Mouse (Mus musculus) cerebellum, postnatal 10 days (tissue): ENCODE results near the gene Hist1h3d.
"Not testable (repeated sequence)": the region's sequence is repeated elsewhere in the genome, so short reads cannot be mapped to it uniquely, and the experiment has no call there.

Source experiments
- DNase-seq, 2 experiments: peaks; one replicate each; pipeline ENCODE4 v3.0.0; 2021; ENCODE audit warnings: mixed read lengths in 2 of 2

Hist1h3d gene

GRCm38 (mm10) chr13:23575271-23575851, at the start of gene Hist1h3d:
Gene Hist1h3d (plus strand): TSS chr13:23575763.
- peak; percentile 61 to 71 for DNase-seq

- no peak for DNase-seq
Measured at GRCm38 (mm10) chr13:23525901-23526300, 49.7 kb upstream of the Hist1h3d start.

- peak; percentile 96 to 98 for DNase-seq
Measured at GRCm38 (mm10) chr13:23526312-23526711, 49.3 kb upstream of the Hist1h3d start.

- no peak for DNase-seq
Measured at GRCm38 (mm10) chr13:23529005-23529404, 46.6 kb upstream of the Hist1h3d start.

GRCm38 (mm10) chr13:23529480-23530165, 45.9 kb upstream of the Hist1h3d start:
- no peak for DNase-seq

GRCm38 (mm10) chr13:23530181-23530900, 45.2 kb upstream of the Hist1h3d start:
- peak; percentile 65 to 81 for DNase-seq

GRCm38 (mm10) chr13:23530901-23531875, 44.4 kb upstream of the Hist1h3d start, which contains the start of gene Hist1h4h:
Gene Hist1h4h (plus strand): TSS chr13:23531050.
- DNase-seq = peak; percentile 99 to 100

- DNase-seq = no peak
Measured at GRCm38 (mm10) chr13:23532262-23533075, 43.1 kb upstream of the Hist1h3d start.

- DNase-seq = peak; percentile 84 to 85
Measured at GRCm38 (mm10) chr13:23533560-23534367, 41.8 kb upstream of the Hist1h3d start, which contains the start of gene Hist1h2af. Gene Hist1h2af (plus strand): TSS chr13:23533906.

GRCm38 (mm10) chr13:23534368-23535131, 41.0 kb upstream of the Hist1h3d start:
- no peak for DNase-seq

- peak; percentile 93 to 94 for DNase-seq
Measured at GRCm38 (mm10) chr13:23535137-23536075, 40.2 kb upstream of the Hist1h3d start, which contains the start of gene Hist1h3g. Gene Hist1h3g (plus strand): TSS chr13:23535422.

- DNase-seq = no peak
Measured at GRCm38 (mm10) chr13:23536076-23536822, 39.3 kb upstream of the Hist1h3d start.

GRCm38 (mm10) chr13:23537006-23537710, 38.4 kb upstream of the Hist1h3d start:
- DNase-seq = no peak

- no peak for DNase-seq
Measured at GRCm38 (mm10) chr13:23538249-23538648, 37.3 kb upstream of the Hist1h3d start.

- DNase-seq = not testable (repeated sequence)
Measured at GRCm38 (mm10) chr13:23539821-23540220, 35.7 kb upstream of the Hist1h3d start.

GRCm38 (mm10) chr13:23541497-23541896, 34.1 kb upstream of the Hist1h3d start:
- DNase-seq = no peak
